Mouse (Mus musculus) neutrophil, adult 5-6 weeks (primary cell): Measurements from ENCODE around the gene Rfx4. TPM values are rescaled to one million over a fixed set of nuclear protein-coding genes. Genes with fewer than 3 reads are reported as not detected.

Experiments
- ATAC-seq: fragments of 151-379, 151-347 bp; 2 replicates; pipeline ENCODE4 v1.8.0; 2017; ENCODE audit warnings: mild to moderate bottlenecking, moderate TSS enrichment; ENCODE audit not compliant: insufficient number of reproducible peaks, poor library complexity, low FRiP score, severe bottlenecking; ENCODE audit errors: extremely low read depth
- total RNA-seq: library from RNA; stranded (forward); fragments of 200-1000 nt; gene quantifications from 2 replicates; pipeline ENCODE4 v1.2.3, GENCODE M21; 2017

Gene Rfx4
- total RNA-seq = 0.37 TPM in 1 of 2 replicates, not detected in the other

GRCm38 (mm10) chr10:84755786-84756203 is at the start of gene Rfx4:
TSS of gene Rfx4 (plus strand) at chr10:84756062.
- ATAC-seq = no peak

DNA sequence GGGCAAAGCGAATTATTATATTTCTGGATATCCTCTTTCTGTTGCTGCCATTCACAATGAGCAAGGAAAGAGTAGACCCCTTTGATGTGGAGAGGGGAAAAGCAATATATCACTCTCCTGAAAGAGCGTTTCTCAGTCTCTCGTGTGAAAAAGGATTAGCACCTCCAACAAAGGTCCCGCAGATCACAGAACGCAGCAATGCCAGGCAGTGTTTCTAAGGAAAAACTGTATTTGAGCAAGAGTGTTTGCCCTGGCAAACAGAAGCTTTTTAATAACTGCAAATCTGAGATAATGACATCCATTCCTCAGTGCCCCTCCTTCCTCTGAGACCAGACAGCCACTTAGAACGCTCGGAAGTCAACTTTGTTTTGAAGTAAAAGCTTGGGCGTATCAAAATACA is 49.3 kb upstream of the Rfx4 start:
- no peak for ATAC-seq

DNA sequence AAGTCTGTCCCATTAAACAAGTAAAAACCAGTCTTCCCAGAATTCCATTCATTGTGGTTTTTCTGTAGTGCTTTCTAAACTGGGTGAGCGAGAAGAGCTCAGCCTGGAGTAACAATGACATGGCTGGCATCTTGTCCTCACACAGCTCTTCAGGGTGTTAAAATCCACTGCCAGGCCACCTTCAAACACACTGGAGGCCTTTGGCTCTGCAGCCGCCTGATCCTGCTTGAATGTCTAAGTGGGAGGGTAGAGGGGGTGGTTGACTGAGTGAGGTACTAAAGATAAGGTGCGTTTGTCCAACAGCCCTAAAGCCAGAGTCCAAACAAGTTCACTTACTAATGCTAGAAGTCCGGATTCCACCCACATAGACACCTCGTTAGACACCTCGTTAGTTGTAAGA is 48.6 kb upstream of the Rfx4 start:
- no peak for ATAC-seq

GRCm38 (mm10) chr10:84707752-84708530 is 47.9 kb upstream of the Rfx4 start:
- ATAC-seq = no peak

DNA sequence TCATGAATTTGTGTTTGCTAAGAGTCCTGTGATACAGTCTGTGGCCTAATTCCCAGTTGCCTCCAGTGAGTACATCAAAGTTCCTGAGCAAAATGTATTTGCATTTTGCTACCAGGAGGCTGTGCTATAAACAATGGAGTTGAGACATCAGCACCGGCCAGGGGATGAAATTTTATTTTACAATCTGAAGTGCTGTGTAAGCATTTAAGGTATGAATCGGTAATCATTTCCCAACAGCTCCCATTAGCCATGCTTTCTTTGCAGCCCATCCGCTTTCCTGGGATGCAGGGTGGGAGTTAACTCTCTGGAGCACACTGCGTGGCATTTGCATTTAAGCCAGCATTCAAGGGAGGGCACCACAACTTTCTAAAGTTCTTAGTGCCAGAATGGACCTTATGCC is 45.7 kb upstream of the Rfx4 start:
- no peak for ATAC-seq

- ATAC-seq = no peak
Measured at GRCm38 (mm10) chr10:84710827-84711226, 45.0 kb upstream of the Rfx4 start.

DNA sequence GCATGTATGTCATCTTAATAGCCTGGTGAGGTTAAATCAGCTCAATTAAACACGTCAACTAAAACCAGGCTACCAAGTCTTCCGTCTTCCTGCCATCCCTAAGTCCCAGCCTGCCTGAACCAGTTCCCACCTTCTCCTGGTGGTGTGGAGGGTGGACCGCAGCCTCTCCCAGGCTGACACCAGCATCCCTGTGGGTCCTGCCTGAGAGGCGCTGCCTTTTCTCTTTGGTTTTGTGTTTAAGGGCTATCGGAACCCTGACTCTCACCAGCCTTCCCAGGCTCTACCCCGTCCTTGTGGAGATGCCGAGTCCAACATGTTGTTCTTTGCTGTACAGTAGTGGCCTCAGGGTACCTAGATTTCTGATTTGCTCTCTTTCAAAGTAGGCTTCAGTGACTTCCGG is 44.4 kb upstream of the Rfx4 start:
- no peak for ATAC-seq

GRCm38 (mm10) chr10:84711940-84712339 is 43.9 kb upstream of the Rfx4 start:
- ATAC-seq = no peak

DNA sequence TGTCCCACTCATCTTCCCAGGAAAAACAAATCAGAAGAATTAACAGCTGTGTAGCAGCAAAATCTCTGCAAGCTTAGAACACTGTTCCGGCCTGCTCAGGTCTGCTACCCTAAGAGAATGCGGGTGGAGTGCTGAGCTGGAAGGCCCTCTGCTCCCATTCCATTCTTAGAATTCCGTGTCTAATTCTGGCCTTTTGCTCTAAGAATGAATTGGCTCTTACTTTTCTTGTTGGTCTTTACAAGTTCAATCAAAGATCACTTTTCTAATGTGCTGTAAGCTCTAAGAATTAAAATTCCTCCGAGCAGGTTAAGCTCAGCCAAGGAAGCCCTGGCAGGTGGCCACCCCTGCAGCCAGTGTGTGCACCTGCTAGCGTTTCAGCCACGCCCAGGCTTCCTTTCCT is 43.3 kb upstream of the Rfx4 start:
- ATAC-seq = no peak

DNA sequence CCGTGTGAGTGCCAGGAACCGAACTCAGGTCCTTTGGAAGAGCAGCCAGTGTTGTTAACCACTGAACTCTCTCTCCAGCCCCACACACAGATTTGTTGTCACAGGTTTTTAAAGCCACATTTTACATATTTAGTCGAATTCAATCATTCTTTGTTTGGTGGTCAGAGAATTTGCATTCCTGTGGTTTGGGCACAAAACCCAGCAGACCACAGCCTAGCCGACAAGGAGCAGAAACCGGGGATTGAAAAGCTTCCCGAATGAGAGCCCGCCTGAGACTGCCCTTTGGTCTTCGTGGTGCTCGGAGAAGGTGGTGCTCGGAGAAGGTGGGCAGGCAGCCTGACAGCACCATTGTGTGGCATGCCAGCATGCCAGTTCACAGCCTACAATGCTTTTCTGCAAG is 42.8 kb upstream of the Rfx4 start:
- ATAC-seq = no peak

GRCm38 (mm10) chr10:84715639-84716038 is 40.2 kb upstream of the Rfx4 start:
- ATAC-seq = no peak

DNA sequence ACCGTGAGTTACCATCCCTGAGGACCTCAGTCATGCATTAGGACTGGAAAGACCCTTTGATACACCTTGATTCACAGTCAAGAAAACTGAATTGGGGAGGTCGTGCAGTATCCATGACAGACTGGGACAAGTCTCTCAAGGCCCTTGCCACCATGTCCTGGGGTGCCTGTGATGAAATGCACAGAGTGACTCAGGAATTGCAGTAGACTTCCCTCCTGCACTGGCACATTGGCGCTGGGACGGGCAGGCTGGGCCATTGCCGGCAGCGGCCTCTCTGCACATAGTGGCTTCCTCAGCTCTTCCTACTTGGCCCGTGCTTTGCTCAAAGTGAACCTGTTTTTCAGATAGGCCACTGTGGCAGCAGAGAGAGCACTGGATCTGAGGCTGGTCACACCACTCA is 39.3 kb upstream of the Rfx4 start:
- no peak for ATAC-seq

DNA sequence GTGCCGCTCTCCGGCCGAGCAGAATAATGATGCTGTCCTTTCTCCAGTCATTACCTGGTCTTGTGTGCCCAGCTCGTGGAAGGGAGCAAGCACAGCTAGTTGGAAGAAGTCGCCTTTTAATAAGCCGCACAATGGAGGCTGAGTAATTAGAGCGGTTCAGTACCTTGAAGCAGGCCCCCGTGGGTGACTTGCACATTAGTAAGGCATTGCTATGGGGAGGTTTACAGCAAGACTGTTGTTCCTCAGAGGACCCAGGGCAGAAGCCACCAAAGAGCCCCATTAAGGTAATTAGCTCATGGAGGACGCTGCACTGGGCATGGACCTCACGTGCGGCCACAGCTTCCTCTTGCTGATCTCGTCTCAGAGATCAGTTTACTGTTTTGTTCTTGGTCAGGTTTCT is 33.2 kb upstream of the Rfx4 start:
- no peak for ATAC-seq

DNA sequence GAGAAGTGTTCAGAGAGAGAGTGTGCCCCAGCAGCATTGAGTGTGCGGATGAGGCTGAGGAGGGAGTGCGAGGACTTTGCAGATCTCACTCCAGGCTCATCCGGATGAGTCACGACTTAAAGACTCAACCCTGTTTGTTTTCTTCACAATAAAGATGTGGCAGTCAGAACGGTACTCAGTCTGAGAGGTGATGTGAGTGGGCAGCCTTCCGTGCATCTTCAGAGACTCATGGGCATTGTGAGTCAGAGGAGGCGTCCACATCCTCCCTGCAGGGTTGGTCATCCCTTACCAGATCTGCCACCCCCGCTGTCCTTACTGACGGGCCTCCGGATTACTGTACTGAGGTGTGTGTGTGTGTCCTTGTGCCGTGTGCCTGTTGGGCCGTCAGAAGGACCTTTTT is 28.9 kb upstream of the Rfx4 start:
- ATAC-seq = no peak

DNA sequence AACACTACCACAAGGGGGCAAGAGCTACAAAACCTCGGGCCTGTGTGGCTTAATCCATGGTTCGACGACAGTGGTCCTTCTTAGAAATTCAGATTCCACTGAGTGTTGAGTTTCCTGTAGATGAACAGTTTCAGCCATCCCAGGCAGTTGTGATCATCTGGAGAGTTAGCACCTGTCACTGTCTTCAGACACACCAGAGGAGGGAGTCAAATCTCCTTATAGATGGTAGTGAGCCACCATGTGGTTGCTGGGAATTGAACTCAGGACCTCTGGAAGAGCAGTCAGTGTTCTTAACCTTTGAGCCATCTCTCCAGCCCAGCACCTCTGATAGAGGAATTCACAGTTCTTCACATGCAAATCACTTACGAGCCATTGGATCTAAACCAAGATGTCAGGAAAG is 28.1 kb upstream of the Rfx4 start:
- ATAC-seq = no peak

GRCm38 (mm10) chr10:84730078-84730477 is 25.8 kb upstream of the Rfx4 start:
- no peak for ATAC-seq

GRCm38 (mm10) chr10:84730956-84731355 is 24.9 kb upstream of the Rfx4 start:
- ATAC-seq = no peak

GRCm38 (mm10) chr10:84733511-84733910 is 22.4 kb upstream of the Rfx4 start:
- no peak for ATAC-seq

GRCm38 (mm10) chr10:84754851-84755785 is 744 bp upstream of the Rfx4 start:
- ATAC-seq = no peak

GRCm38 (mm10) chr10:84756435-84757095 is 703 bp downstream of the Rfx4 start:
- no peak for ATAC-seq
